Mouse (Mus musculus): Measurements from ENCODE around the gene 1700057G04Rik.

The 1700057G04Rik gene

DNA sequence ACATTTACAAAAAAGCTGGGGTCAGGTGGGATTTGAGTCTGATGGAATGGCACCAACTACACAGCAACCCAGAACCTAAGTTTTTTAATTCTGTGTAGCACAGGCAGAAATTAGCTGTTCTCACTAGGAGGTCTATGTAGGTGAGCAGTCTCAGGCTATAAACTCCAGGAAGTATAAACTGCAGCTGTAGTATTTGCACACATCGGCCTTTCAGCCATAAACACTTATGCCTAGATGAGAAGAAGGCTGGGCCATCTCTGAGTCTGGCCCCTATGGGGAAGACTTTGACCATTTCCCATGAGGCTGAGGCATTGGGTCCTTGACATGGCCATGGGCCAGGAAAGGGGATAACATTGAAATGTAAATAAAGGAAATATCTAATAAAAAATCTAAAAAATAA lies 76.7 kb downstream of the 1700057G04Rik start:
- DNase-seq (ENCODE audit: low read depth, low spot score): no peak

GRCm38 (mm10) chr9:92386871-92387270 lies 77.7 kb downstream of the 1700057G04Rik start:
- DNase-seq (ENCODE audit: low read depth, low spot score): no peak

DNA sequence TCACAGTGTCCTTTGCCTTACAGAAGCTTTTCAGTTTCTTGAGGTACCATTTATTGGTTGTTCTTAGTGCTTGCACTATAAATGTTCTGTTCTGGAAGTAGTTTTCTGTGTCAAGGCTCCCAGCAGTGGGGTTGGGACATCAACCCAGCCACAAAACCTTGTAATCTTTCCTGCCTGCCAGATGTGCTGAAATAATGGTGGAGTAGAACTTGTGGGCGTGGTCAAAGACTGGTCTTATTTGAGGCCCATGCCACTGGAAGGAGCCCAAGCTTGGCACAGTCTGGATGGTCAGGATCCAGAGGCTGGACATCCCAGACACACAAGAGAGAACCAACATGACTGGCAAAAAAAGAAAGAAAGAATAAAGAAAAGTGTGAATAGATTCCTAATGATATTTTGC lies 78.2 kb downstream of the 1700057G04Rik start:
- no peak for DNase-seq (ENCODE audit: low read depth, low spot score)

DNA sequence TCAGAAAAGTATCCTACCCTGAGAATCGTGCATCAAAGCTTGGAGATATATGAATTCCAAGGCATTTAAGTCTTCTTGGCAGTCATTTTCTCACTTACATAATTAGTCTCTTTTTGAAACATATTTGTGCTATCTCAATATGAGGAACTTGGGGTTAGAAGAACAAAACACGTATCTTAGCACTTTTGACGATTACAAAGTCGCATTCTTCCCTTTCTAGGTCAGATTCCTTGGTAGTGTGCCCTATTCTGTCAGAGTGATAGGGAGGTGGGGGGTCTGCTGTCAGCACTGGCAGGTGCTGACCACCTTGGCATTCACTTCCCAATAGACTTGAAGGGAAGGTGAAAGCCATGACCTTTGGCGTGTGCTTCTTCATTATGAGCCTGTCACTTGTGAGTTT lies 93.5 kb downstream of the 1700057G04Rik start:
- DNase-seq (ENCODE audit: low read depth, low spot score): no peak

Measured in brain, adult 2 months (tissue).